Mouse (Mus musculus) adrenal gland, postnatal 25 days (tissue): Measurements from ENCODE around the gene Ndufb8. TPM values are rescaled to one million over a fixed set of nuclear protein-coding genes. Genes with fewer than 3 reads are reported as not detected.
A peak's percentile ranks its signal among the peaks of the same experiment; 100 is the strongest.

Experiments used
- DNase-seq: peaks from one replicate; pipeline ENCODE4 v3.0.0; 2021; ENCODE audit warnings: mixed read lengths
- total RNA-seq: library from RNA; stranded (reverse); gene quantifications from 2 replicates; pipeline ENCODE4 v1.2.3, GENCODE M21; 2021

Gene Ndufb8
- total RNA-seq, 1 experiment from 2014 or later = 457 TPM

DNA sequence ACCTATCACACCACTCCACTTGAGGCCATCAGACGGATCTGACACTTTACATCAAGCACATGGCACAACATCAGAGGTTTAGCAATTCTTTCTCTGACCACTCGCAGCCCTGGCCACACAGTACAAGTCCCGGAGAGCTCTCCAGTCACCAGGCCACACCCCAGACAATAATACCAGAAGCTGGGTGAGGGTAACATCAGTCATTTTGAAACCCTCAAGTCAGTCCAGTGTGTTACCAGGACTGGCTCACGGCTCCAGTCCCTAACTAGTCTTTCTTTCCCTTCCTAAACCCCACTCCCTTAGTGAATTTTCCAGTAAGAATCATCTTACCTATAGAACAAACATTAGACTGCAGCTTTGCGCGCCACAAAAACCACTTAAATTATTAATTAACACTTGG, 25.2 kb downstream of the Ndufb8 start:
- no peak for DNase-seq

DNA sequence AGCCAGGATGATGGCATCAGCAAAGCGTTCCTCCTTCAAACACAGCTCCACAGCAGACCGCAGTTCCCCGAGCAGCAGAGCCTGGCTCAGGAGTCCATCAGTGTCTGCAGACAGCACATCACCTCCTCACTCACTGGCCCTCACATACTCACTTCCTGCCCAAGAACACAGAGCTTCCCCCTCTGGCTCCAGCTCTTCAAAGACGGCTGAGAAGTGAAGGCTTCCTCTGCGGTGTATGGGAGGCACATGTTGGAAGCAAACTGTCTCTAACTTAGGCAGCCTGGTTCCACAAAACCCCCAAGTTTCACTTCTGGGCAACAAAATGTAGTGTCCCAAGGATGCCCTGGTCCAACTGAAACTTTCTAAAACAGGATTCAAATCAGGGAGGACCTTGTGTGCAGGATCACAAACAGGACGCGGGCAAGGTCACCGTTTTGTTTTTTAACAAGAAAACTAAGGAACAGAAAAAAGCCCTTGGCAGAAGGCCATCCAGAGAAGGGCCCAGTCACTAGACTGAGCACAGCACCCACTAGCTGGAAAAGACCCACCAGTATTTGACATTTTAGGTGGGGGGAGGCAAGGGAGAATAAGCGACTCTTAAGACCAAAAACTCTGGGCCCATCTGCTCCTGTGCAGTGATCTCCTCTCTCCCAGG, 29.6 kb downstream of the Ndufb8 start:
- no peak for DNase-seq

DNA sequence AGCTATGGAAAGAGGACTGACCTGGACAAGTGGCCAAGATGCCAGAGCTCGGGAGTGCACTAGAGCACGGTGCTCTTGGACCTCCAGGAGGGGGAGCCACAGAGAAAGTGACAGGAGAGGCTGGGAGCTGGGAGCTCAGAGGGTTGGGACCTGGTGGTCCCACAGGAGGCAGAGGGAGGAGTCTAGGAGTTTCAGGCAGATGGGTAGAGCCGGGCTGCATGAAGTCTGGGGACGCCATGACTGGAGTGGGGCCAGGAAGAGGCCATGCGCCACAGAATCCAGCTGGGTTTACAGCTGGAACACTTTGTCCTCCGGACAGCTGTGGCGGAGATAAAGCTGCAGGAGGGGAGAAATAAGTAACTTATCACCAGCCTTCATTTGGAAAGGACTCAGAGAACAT, 36.1 kb downstream of the Ndufb8 start:
- DNase-seq = peak; percentile 27

DNA sequence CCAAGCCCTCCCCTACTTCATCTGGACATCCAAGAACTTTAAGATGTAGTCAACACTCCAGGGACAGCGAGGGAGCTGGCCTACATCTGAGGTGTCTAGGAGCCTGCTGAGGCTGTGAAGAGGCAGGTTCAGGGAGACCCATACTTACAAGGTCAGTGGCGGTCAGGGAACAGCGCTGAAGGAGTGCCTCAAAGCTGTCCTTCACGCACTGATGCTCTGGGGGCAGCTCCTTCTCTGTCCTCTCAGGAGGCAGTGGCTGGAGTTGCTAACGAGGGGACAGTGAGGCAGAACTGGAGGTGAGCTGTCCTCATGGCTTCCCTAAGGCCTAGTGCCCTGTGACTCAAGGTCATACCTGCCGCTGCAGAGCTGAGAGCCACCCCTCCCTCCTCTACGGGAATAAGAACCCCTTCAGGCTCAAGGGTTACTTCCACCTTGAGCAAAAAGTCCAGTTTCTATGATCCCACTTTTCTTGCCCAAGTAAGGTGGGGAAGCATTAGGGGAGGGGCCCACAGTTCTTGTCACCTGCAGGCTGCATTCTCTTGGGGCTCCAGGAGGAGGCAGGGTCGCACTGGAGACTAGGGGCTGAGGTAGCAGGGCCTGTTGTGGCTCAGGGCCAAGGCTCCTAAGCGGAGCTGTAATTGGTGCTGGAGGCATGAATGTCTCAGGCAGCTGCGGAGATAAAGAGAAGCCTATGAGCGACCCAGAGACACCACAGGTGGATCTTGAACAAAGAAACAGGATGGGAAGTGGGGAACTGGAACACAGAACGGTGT, 37.1 kb downstream of the Ndufb8 start:
- DNase-seq = no peak

DNA sequence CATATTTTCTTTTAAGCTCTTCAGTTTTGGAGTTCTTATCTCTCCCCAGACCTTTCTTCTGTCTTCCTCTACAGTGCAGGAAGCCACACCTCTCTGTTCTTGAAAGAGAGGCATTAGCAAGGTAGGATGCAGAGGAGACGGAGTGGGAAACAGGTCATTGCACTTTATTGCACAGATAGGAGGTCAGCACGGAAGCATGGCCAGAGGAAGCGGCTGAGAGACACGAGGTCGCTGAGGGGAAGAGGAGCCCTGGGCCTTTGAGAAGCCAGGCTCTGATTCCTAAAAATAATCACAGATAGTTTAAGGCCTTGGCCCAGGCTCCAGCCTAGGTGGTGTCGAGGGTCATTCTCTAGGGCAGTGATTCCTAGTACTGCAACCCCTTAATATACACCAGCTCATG, 39.5 kb downstream of the Ndufb8 start:
- DNase-seq = no peak

DNA sequence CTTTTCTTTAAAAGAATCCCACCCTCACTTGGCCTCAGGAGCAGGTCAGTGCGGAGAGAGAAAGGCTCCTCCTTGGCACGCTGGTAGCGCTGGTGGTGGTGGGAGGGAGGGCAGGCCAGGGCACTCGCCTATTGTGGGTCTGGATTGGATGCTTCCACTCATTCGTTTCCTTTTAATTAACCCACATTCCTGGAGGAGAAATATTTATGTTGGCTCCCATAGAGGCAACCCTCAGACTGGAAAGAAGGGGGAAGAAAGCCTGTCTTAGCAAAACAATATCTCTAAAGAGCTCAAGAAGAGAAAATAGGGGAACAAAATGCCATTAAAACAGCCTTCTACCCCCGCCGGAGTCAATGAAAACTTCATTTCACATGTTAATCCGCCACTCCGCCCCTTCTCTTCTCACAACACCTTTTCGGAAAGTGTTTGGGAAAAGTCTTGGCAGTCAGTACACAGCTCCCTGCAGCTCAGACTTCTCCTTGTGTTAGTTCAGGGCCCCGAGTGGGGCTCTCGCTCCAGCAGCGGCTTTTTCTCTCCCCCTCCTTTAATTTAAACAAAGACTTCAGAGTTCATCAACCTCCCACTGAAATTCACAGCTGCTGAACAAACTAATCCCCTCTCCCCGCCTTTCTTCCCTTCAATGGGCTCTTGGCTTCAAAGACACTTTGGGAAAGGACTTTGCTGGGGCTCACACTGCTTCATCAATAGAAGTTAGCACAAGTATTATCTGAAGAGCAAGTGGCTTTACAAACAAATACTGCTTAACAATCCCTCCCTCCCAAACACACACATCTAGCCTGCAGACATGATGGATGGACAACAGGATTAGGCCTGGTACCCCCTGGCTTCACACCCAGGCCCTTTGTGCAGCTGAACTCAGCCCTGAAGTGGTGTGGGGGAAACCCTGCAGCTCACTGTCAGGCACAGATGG, 40.5 kb downstream of the Ndufb8 start:
- no peak for DNase-seq

DNA sequence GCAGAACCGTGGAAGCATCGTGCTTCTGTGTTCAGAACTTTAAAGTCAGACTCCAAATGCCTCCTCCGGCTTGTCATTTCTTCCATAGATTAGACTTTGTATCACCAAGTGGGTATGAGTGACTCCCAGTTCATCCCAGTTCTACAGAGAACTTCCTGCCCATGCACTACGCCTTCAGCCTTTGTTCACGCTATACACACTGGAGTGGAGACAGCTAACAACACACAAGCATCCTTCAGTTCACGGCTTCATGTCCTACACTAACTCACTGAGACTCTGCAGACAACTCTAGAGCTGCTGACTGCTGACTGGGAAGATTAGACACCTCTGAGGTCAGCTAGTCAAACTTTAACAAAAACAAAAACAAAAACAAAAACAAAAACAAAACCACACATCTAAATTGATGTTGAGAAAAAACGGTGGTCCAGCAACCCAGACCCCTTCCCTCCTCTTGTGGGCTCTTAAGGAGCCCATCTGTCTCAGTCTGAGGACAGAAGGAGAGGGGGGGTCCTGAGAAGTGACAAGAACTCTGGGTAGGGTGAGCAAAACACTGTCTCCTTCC, 41.2 kb downstream of the Ndufb8 start:
- no peak for DNase-seq

DNA sequence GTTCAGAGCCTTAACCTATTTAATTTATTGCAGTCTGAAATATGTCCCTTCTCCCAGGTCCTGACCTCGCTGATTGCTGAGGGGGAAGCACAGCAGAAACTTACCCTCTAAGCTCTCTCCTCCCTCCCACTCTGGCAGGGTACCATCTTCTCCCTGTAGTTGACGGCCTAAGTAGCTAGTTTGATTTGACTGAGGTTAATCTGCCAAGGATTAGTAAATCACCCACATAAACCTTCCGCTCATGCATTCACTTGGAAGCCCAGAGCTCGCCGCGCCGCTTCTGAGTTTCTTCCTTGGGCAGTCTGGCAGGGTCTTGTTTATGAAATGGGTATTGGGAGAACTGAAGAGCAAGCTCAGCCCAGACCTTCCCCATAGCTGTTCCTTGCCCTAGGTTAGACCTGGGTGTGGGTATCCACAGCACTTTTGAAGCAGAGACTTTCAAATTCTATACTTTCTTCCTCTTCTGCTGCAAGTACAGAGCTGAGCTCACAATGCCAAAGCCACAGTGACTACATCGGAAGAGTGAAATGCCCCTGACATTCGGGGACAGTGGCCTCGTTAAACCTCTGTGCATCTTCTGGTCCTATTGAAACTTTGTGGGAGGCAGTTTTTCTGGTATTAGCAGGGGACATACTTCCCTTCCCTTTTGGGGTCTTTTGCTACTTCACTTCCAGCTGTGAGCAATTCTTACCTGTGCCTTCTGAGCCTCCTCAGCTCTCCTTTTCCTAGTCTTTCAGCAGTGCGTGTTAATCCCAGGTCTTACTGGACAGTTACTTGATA, 42.0 kb downstream of the Ndufb8 start:
- DNase-seq = no peak

DNA sequence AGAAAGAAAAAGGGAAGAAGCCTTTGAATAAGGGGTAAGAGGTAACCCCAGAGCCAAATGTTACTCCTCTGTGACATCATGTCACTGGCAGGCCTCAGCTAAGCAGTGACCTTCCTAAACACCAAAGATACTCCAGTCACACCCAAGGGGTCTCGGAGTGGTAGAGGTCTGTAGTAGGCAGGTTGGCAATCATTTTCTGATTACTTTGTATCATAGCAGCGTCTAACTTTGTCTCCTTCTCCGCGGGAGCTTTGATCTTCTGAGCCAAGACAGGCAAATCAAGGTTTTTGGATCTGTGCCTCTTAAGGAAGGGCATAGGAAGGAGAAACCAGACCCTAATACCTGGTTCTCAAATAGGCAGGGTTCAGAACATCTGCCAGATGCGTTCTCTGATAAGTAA, 42.6 kb downstream of the Ndufb8 start:
- no peak for DNase-seq

DNA sequence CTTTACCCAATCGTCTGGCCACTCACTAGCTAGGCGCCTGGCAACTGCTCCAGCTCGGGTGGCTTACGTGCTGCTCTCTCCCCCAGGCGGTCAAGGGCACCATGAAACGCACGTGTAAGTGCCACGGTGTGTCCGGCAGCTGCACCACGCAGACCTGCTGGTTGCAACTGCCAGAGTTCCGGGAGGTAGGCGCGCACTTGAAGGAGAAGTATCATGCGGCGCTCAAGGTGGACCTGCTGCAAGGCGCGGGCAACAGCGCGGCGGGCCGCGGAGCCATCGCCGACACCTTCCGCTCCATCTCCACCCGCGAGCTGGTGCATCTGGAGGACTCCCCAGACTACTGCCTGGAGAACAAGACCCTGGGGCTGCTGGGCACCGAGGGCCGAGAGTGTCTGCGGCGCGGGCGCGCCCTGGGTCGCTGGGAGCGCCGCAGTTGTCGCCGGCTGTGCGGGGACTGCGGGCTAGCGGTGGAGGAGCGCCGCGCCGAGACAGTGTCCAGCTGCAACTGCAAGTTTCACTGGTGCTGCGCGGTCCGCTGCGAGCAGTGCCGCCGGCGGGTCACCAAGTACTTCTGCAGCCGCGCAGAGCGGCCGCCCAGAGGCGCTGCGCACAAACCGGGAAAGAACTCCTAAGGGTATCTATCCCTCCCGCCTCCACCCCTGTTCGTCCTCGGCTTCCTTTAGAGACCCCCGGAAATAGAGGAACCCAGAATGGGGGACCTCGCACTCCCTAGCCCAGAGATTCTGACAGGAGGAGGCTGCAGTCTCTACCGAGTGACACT, 43.6 kb downstream of the Ndufb8 start:
- DNase-seq = peak; percentile 64

DNA sequence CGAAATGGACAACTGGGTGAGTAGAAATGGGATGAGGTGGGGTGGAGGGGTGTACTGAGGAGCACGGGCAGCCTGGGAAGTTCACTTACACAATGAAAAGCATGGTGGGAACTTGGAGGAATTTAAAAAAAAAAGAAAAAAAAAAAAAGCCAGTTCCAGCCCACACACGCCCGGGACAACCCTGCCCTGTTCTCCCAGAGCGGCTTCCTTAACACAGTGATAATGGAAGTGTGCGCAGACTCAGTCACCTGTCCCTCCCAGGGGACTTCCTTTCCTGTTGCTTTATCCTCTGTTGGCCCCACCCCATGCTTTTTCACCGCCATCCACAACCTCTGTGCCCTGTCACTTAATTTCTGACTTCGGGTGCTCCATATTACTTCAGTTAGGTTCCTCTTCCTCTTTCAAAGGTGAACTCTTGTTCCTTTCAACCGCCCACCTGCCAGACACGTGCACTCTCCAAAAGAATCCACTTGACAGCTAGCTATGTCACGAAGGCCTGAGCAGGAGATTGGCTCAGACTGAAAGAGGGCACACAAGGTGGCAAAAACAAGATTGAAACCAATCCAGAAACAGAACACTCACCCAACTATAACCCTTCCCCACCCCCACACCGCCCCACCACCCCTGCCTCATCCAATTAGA, 44.6 kb downstream of the Ndufb8 start:
- DNase-seq = no peak

DNA sequence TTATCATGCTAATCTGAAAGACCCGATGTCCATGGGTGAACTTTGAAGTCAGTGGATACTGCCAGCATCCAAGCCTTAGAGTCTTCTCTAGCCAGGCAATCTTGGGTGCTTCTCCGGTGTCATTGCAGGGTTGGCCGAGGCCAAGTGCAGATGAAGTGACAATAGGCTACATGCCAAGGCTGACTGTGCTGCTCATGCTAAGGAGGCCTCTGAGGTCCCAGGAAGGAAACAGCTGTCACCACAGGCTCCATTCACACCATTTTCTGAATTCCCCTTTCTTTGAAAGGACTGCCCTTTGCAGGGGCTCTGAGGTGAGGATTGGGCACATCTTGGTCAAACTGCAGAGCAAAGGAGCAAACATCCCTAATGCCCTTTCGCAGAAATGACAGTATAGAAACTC, 52.5 kb downstream of the Ndufb8 start:
- no peak for DNase-seq

DNA sequence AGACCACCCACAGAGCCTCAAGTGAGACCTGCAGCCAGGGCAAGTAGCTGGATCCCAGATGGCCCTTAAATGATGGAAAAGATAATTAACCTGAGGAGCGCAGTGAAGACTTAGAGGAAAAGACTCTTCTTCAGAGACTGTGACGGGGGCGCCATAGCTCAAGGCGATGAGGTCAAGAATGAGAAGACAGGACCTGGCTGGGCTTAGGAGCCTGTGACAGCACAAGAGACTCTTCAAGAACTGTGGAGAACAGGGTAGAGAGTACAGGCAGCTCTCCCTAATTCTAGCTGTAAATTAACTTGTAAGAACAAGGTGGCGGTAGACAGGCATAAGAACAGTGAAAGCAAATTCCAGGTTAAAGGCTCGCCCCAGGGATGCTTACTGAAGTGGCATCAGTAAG, 53.3 kb downstream of the Ndufb8 start:
- DNase-seq = no peak

DNA sequence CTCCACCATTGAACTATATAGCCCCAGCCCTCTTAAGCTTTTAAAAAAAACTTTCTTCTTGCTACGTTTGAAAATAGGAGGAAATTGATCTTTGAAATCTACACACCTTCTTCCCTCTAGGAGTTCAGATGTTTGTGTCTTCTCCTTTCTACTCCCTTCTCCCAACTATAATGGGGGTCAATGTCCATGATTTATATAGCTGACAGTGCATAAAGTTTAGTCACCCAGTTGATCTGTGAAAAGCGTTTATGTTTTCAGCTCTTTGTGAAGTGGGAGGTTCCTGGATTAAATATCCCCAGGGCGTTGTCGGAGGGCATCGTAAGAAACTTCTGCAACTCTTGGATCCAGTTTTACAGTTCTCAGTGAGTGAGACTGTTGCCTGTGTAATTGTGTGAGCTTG, 55.0 kb downstream of the Ndufb8 start:
- no peak for DNase-seq

DNA sequence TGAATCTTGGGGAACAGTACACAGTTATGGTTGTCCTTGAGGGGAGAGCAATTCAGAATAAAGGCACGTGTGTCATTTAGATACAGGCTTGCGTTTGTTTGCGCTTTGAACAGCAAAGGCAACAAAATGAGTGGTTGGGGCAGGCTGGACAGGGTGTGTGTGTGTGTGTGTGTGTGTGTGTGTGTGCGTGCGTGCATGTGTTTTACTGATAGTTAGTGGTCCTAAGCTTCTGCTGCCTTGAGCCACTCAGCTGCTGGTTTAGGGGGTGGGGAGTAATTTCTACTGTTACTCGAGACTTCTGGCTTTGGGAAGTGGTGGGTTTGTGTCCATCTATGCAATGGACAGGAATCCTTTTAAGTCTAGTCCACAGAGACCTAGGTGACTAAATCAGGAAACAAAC, 56.3 kb downstream of the Ndufb8 start:
- no peak for DNase-seq

Other genes with a start within 250 kb of the Ndufb8 start
- gene Scd4, start 222.3 kb downstream of the Ndufb8 start, total RNA-seq = 5.5 and 6.4 TPM in 2 replicates
- 1,091 and 1,950 TPM in 2 replicates for gene Scd1, start 147.6 kb downstream of the Ndufb8 start, total RNA-seq
- gene Wnt8b, start 62.0 kb downstream of the Ndufb8 start, total RNA-seq = 0.39 TPM in 1 of 2 replicates, not detected in the other
- 3.9 and 5.1 TPM in 2 replicates for gene Sec31b, start 9.6 kb downstream of the Ndufb8 start, total RNA-seq
- gene Gm20538, start 2.6 kb downstream of the Ndufb8 start, total RNA-seq = not detected in 2 replicates
- gene Hif1an, start 7.4 kb upstream of the Ndufb8 start, total RNA-seq = 27.6 and 30.4 TPM in 2 replicates
- not detected in 2 replicates for gene Pax2, start 200.6 kb upstream of the Ndufb8 start, total RNA-seq